Mouse (Mus musculus) stomach, postnatal 0 days (tissue): Measurements from ENCODE around the gene Setd7. TPM values are rescaled to one million over a fixed set of nuclear protein-coding genes. Genes with fewer than 3 reads are reported as not detected.

Source experiments
- ATAC-seq: fragments of 200-750 bp; cut with Nextera tagmentation; 2 replicates; pipeline ENCODE4 v1.8.0; 2017; ENCODE audit not compliant: low FRiP score, low TSS enrichment
- DNase-seq: peaks from one replicate; pipeline ENCODE4 v3.0.0-alpha.2; 2016; ENCODE audit warnings: low spot score
- H3K27ac ChIP-seq: fragments of 300-500 bp; sonication (generic); replicated peaks from 2 replicates; pipeline ENCODE4 v1.5.1; 2014; ENCODE audit warnings: mild to moderate bottlenecking, control low read depth
- H3K27me3 ChIP-seq: fragments of 300-500 bp; sonication (generic); 2 replicates; pipeline ENCODE4 v1.6.1; 2014; ENCODE audit warnings: low read length; ENCODE audit not compliant: control insufficient read depth, insufficient read depth
- H3K36me3 ChIP-seq: fragments of 300-500 bp; sonication (generic); 2 replicates; pipeline ENCODE4 v1.6.1; 2014; ENCODE audit warnings: low read length, mixed read lengths; ENCODE audit not compliant: control insufficient read depth, insufficient read depth
- H3K4me1 ChIP-seq: fragments of 300-500 bp; sonication (generic); replicated peaks from 2 replicates; pipeline ENCODE4 v1.6.1; 2014; ENCODE audit warnings: antibody characterized with exemption; ENCODE audit not compliant: control insufficient read depth, insufficient read depth
- H3K4me2 ChIP-seq: fragments of 300-500 bp; sonication (generic); replicated peaks from 2 replicates; pipeline ENCODE4 v1.6.1; 2014; ENCODE audit warnings: low read depth, mild to moderate bottlenecking, control low read depth, moderate library complexity
- H3K4me3 ChIP-seq: fragments of 300-500 bp; sonication (generic); 2 replicates; pipeline ENCODE4 v1.5.1; 2014; ENCODE audit warnings: low read depth, low read length, control low read depth
- H3K9ac ChIP-seq: fragments of 300-500 bp; sonication (generic); 2 replicates; pipeline ENCODE4 v1.6.1; 2014; ENCODE audit warnings: mild to moderate bottlenecking, low read length, control low read depth, mixed read lengths
- H3K9me3 ChIP-seq: fragments of 300-500 bp; sonication (generic); 2 replicates; pipeline ENCODE4 v1.6.1; 2016; ENCODE audit warnings: low read length; ENCODE audit not compliant: control insufficient read depth
- CTCF ChIP-seq: IDR thresholded peaks from 2 replicates; pipeline ENCODE4 v1.5.1; 2016; ENCODE audit warnings: antibody characterized with exemption, low read depth, mild to moderate bottlenecking, moderate library complexity
- EP300 ChIP-seq: optimal IDR thresholded peaks from 2 replicates; pipeline ENCODE3; 2016; ENCODE audit warnings: antibody characterized with exemption
- WGBS: fragments of 180-500 bp; shearing (Covaris S2); extraction: QIAGEN DNeasy Blood & Tissue Kit; methylation state at CpG from one replicate; pipeline ENCODE4 v1.1.7; 2014; 5-methylcytosine and 5-hydroxymethylcytosine counted together
- polyA plus RNA-seq: library from polyadenylated mRNA; unstranded; fragments of >200 nt; fragmentation: Nextera tagmentation; extraction: Ambion mirVana; gene quantifications from 2 replicates; pipeline ENCODE4 v1.2.1, GENCODE M21; 2015

Gene Setd7
- polyA plus RNA-seq, 1 experiment from 2014 or later, result 1.8 TPM

DNA sequence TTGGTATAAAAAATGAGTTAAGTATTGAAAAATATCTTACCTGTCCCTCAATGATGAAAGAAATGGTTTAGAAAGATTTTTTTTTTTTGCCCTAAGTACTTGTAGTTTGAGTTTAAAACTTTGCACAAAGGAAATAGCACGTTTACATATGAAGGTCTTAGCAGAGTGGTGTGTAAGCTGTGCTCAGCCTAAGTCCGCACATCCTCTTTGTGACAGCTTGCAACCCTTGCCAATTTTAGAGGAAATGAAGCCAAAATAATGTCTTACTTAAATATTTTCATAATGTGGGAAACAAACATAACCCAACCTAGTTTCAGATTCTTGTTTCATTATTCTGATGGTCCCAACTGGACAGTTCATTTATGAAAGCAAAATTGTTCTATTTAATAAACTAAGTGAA lies 66.2 kb downstream of the Setd7 start:
- TF ChIP-seq CTCF (no peak), EP300 (no peak)
- WGBS, result 49% methylated on average over 2 of the region's 2 CpGs

GRCm38 (mm10) chr3:51493272-51493838 lies 67.3 kb downstream of the Setd7 start:
- TF ChIP-seq EP300, result no peak
- Histone ChIP-seq H3K27me3 (no peaks in the 10 kb centered on the region), H3K36me3 (no peaks in the 10 kb centered on the region), H3K4me1 (no peaks in the 10 kb centered on the region), H3K4me2 (no peak overlapping the region), H3K27ac (no peak overlapping the region), H3K9ac (no peak overlapping the region), H3K9me3 (no peaks in the 10 kb centered on the region), H3K4me3 (no peak overlapping the region)
- DNase-seq (no peak), ATAC-seq (no peak)
- WGBS, result 57% methylated on average over 13 of the region's 13 CpGs

More for the DNA sequence above, 66.2 kb downstream of the Setd7 start:
- H3K9me3 ChIP-seq, result no peaks in the 10 kb centered on the region
- DNase-seq, result no peak
- no peaks in the 10 kb centered on the region for H3K27me3 ChIP-seq
- H3K4me3 ChIP-seq, result no peak overlapping the region
- no peak overlapping the region for H3K9ac ChIP-seq
- no peaks in the 10 kb centered on the region for H3K36me3 ChIP-seq
- no peaks in the 10 kb centered on the region for H3K4me1 ChIP-seq
- ATAC-seq, result no peak
- H3K4me2 ChIP-seq, result no peak overlapping the region
- H3K27ac ChIP-seq, result no peak overlapping the region

DNA sequence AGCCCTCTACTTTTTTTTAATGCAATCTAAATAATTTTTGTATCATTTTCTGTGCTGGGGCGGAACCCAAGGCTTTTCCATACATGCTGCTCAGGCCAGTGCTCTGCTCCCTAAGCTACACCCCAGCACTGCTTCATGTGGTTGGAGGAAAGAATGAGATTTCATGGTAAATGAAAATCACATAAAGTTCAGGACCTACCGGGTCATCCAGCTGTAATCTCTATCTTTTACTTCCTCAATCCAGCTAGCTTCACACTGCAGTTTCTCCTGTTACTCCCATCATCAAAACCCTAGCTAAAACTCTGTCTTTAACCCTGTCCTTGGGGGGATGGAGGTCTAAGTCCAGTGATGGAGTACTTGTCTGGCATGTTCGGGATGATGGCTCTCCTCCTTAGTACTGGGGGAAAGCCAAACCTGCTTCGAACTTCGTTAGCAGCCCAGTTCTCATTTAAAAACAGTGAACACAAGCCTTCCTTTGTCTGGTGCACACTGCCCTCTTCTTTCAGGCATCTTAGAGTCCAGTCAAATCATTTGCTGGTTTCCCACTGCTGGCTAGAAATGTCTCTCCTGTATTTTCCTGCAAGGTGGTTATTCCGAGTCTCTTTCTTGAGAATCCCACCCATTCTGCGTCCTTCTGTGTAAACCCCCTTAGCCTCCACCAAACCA lies 70.5 kb downstream of the Setd7 start:
- 78% methylated on average over 7 of the region's 7 CpGs for WGBS
- DNase-seq, result no peak
- no peaks in the 10 kb centered on the region for H3K36me3 ChIP-seq

DNA sequence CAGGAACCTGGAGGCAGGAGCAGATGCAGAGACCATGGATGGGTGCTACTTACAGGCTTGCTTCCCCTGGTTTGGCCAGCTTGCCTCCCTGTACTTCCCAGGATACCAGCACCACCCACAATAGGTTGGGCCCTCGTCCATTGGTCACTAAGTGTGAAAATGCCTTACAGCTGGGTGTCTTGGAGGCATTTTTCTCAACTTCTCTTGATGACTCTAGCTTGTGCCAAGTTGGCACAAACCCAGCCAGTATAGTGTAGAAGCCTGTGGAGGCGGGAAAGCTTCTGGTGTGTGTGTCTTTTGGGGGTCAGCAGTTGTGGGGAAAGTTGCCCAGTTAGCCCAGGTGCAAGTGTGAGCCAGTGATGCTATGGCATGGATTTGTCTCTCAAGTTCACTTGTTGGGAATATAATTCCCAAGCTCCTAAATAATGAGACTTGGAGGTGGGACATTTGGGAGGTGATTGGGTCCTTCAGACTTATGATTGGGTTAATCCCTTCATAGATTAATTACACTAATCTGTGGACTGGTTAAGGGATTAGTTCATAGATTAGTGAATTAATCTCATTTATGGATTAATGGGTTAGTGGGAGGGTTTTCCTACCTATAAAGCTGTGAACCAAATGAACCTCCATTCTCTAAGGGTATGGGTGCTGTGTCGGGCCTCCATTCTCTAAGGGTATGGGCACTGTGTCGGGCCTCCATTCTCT lies 74.0 kb downstream of the Setd7 start:
- no peak overlapping the region for H3K27ac ChIP-seq
- no peak for ATAC-seq
- no peak overlapping the region for H3K4me2 ChIP-seq
- no peaks in the 10 kb centered on the region for H3K27me3 ChIP-seq
- peaks cover 3% of the 10 kb centered on the region; the same call in 1 of the 2 replicates for H3K4me1 ChIP-seq
- TF ChIP-seq EP300, result no peak
- H3K4me3 ChIP-seq, result no peak overlapping the region
- H3K9ac ChIP-seq, result no peak overlapping the region
- H3K36me3 ChIP-seq, result no peaks in the 10 kb centered on the region
- H3K9me3 ChIP-seq, result no peaks in the 10 kb centered on the region
- DNase-seq, result no peak
- 79% methylated on average over 4 of the region's 4 CpGs for WGBS

More for the DNA sequence above, 70.5 kb downstream of the Setd7 start:
- Histone ChIP-seq H3K4me1 (peaks cover 3% of the 10 kb centered on the region; the same call in 1 of the 2 replicates), H3K27ac (no peak overlapping the region), H3K4me3 (no peak overlapping the region), H3K9ac (no peak overlapping the region), H3K4me2 (no peak overlapping the region), H3K27me3 (no peaks in the 10 kb centered on the region), H3K9me3 (no peaks in the 10 kb centered on the region)
- no peak for ATAC-seq
- TF ChIP-seq CTCF (no peak), EP300 (no peak)

GRCm38 (mm10) chr3:51485347-51485746 lies 75.3 kb downstream of the Setd7 start:
- TF ChIP-seq CTCF (no peak), EP300 (no peak)
- DNase-seq (no peak), ATAC-seq (no peak)
- peak overlapping the region; percentile 76 for H3K4me2 ChIP-seq
- WGBS, result 47% methylated on average over 4 of the region's 4 CpGs
- H3K9me3 ChIP-seq, result no peaks in the 10 kb centered on the region
- H3K9ac ChIP-seq, result no peak overlapping the region
- H3K36me3 ChIP-seq, result no peaks in the 10 kb centered on the region
- H3K4me3 ChIP-seq, result peak overlapping the region; percentile 16; the same call in 1 of the 2 replicates
- peaks cover 3% of the 10 kb centered on the region; the same call in 1 of the 2 replicates for H3K4me1 ChIP-seq
- H3K27ac ChIP-seq, result no peak overlapping the region
- H3K27me3 ChIP-seq, result no peaks in the 10 kb centered on the region

GRCm38 (mm10) chr3:51484370-51484769 lies 76.3 kb downstream of the Setd7 start:
- H3K4me3 ChIP-seq, result peak overlapping the region; percentile 79
- no peak for DNase-seq
- TF ChIP-seq CTCF, result no peak
- TF ChIP-seq EP300, result no peak
- no peaks in the 10 kb centered on the region for H3K27me3 ChIP-seq
- ATAC-seq, result peak; percentile 31; the same call in 1 of the 2 replicates
- under 1% methylated on average over 33 of the region's 33 CpGs for WGBS
- peaks cover 3% of the 10 kb centered on the region; the same call in 1 of the 2 replicates for H3K4me1 ChIP-seq
- peak overlapping the region; percentile 85 for H3K9ac ChIP-seq
- H3K36me3 ChIP-seq, result no peaks in the 10 kb centered on the region
- H3K4me2 ChIP-seq, result peak overlapping the region; percentile 76
- H3K9me3 ChIP-seq, result no peaks in the 10 kb centered on the region
- peak overlapping the region; percentile 96 for H3K27ac ChIP-seq
